Mouse (Mus musculus) lung, embryonic 15.5 days (tissue): Measurements from ENCODE around the gene Aurkb. TPM values are rescaled to one million over a fixed set of nuclear protein-coding genes. Genes with fewer than 3 reads are reported as not detected.

Experiments used
- ATAC-seq: fragments of 200-750 bp; cut with Nextera tagmentation; 2 replicates; pipeline ENCODE4 v1.8.0; 2017; ENCODE audit warnings: moderate number of reproducible peaks, borderline replicate concordance; ENCODE audit not compliant: low FRiP score, low TSS enrichment; ENCODE audit errors: extremely low read depth
- H3K27ac ChIP-seq: fragments of 300-500 bp; sonication (generic); 2 replicates; pipeline ENCODE4 v1.5.1; 2015; ENCODE audit warnings: moderate library complexity, mild to moderate bottlenecking, inconsistent platforms
- H3K27me3 ChIP-seq: fragments of 300-500 bp; sonication (generic); 2 replicates; pipeline ENCODE4 v1.6.1; 2015; ENCODE audit warnings: inconsistent platforms
- H3K36me3 ChIP-seq: fragments of 300-500 bp; sonication (generic); 2 replicates; pipeline ENCODE4 v1.6.1; 2015; ENCODE audit warnings: inconsistent platforms
- H3K4me1 ChIP-seq: fragments of 300-500 bp; sonication (generic); 2 replicates; pipeline ENCODE4 v1.6.1; 2015; ENCODE audit warnings: inconsistent platforms
- H3K4me2 ChIP-seq: fragments of 300-500 bp; sonication (generic); 2 replicates; pipeline ENCODE4 v1.6.1; 2015; ENCODE audit warnings: inconsistent platforms, mild to moderate bottlenecking, moderate library complexity
- H3K4me3 ChIP-seq: fragments of 300-500 bp; sonication (generic); 2 replicates; pipeline ENCODE4 v1.5.1; 2015; ENCODE audit warnings: mild to moderate bottlenecking, inconsistent platforms
- H3K9ac ChIP-seq: fragments of 300-500 bp; sonication (generic); 2 replicates; pipeline ENCODE4 v1.6.1; 2015; ENCODE audit warnings: inconsistent platforms
- H3K9me3 ChIP-seq: fragments of 300-500 bp; sonication (generic); 2 replicates; pipeline ENCODE4 v1.6.1; 2016; ENCODE audit warnings: inconsistent platforms
- WGBS: fragments of 180-500 bp; shearing (Covaris S2); methylation state at CpG from one replicate; pipeline ENCODE4 v1.1.7; 2015; 5-methylcytosine and 5-hydroxymethylcytosine counted together
- polyA plus RNA-seq: library from polyadenylated mRNA; unstranded; fragments of >200 nt; fragmentation: Nextera tagmentation; extraction: Ambion mirVana; gene quantifications from 2 replicates; pipeline ENCODE4 v1.2.1, GENCODE M21; 2015

The Aurkb gene
- polyA plus RNA-seq, 1 experiment from 2014 or later, result 211 TPM

GRCm38 (mm10) chr11:69066163-69066861, 20.9 kb downstream of the Aurkb start:
- Histone ChIP-seq H3K4me2 (peak overlapping the region; percentile 88), H3K4me1 (peaks cover 44% of the 10 kb centered on the region), H3K27ac (no peak overlapping the region), H3K27me3 (no peaks in the 10 kb centered on the region), H3K9me3 (no peaks in the 10 kb centered on the region), H3K9ac (peak overlapping the region; percentile 45), H3K36me3 (no peaks in the 10 kb centered on the region), H3K4me3 (peak overlapping the region; percentile 40)
- 2% methylated on average over 29 of the region's 29 CpGs for WGBS
- no peak for ATAC-seq

GRCm38 (mm10) chr11:69066956-69067355, 21.5 kb downstream of the Aurkb start:
- peaks cover 44% of the 10 kb centered on the region for H3K4me1 ChIP-seq
- no peaks in the 10 kb centered on the region for H3K36me3 ChIP-seq
- no peaks in the 10 kb centered on the region for H3K9me3 ChIP-seq
- H3K4me2 ChIP-seq, result peak overlapping the region; percentile 88
- no peaks in the 10 kb centered on the region for H3K27me3 ChIP-seq
- 6% methylated on average over 8 of the region's 8 CpGs for WGBS
- peak overlapping the region; percentile 40 for H3K4me3 ChIP-seq
- H3K9ac ChIP-seq, result peak overlapping the region; percentile 45; the same call in 1 of the 2 replicates
- peak overlapping the region; percentile 60; the same call in 1 of the 2 replicates for H3K27ac ChIP-seq
- ATAC-seq, result no peak

GRCm38 (mm10) chr11:69067601-69068000, 22.2 kb downstream of the Aurkb start:
- Histone ChIP-seq H3K4me3 (no peak overlapping the region), H3K4me1 (peaks cover 49% of the 10 kb centered on the region), H3K9me3 (no peaks in the 10 kb centered on the region), H3K27me3 (no peaks in the 10 kb centered on the region), H3K9ac (no peak overlapping the region), H3K36me3 (no peaks in the 10 kb centered on the region), H3K27ac (peak overlapping the region; percentile 60), H3K4me2 (no peak overlapping the region; the same call in 1 of the 2 replicates)
- no peak for ATAC-seq
- WGBS, result 27% methylated on average over 6 of the region's 6 CpGs

- H3K4me1 ChIP-seq, result peaks cover 50% of the 10 kb centered on the region
- no peaks in the 10 kb centered on the region for H3K36me3 ChIP-seq
- H3K9ac ChIP-seq, result peak overlapping the region; percentile 78
- H3K4me3 ChIP-seq, result peak overlapping the region; percentile 69
- no peaks in the 10 kb centered on the region for H3K9me3 ChIP-seq
- ATAC-seq, result no peak; the same call in 1 of the 2 replicates
- 2% methylated on average over 13 of the region's 13 CpGs for WGBS
- peak overlapping the region; percentile 93 for H3K27ac ChIP-seq
- H3K27me3 ChIP-seq, result no peaks in the 10 kb centered on the region
- H3K4me2 ChIP-seq, result peak overlapping the region; percentile 84
These were observed 24.6 kb downstream of the Aurkb start for GRCm38 (mm10) chr11:69070093-69070492.

GRCm38 (mm10) chr11:69070590-69071222, 25.3 kb downstream of the Aurkb start, which contains the start of gene Tmem107:
Gene Tmem107 (plus strand): TSS chr11:69070806.
- peaks cover 50% of the 10 kb centered on the region for H3K4me1 ChIP-seq
- H3K9me3 ChIP-seq, result no peaks in the 10 kb centered on the region
- H3K9ac ChIP-seq, result peak within 1 kb of the TSS; percentile 78
- H3K4me3 ChIP-seq, result peak within 1 kb of the TSS; percentile 69
- H3K27me3 ChIP-seq, result no peaks in the 10 kb centered on the region
- no peaks in the 10 kb centered on the region for H3K36me3 ChIP-seq
- peak; percentile 87 for ATAC-seq
- H3K4me2 ChIP-seq, result peak within 1 kb of the TSS; percentile 84
- under 1% methylated on average over 47 of the region's 47 CpGs for WGBS
- peak within 1 kb of the TSS; percentile 93 for H3K27ac ChIP-seq

- H3K27ac ChIP-seq, result peak overlapping the region; percentile 93
- 21% methylated on average over 9 of the region's 9 CpGs for WGBS
- H3K4me2 ChIP-seq, result peak overlapping the region; percentile 84
- no peaks in the 10 kb centered on the region for H3K36me3 ChIP-seq
- no peaks in the 10 kb centered on the region for H3K9me3 ChIP-seq
- H3K9ac ChIP-seq, result peak overlapping the region; percentile 78
- peaks cover 46% of the 10 kb centered on the region for H3K4me1 ChIP-seq
- peak overlapping the region; percentile 69 for H3K4me3 ChIP-seq
- H3K27me3 ChIP-seq, result no peaks in the 10 kb centered on the region
- ATAC-seq, result no peak
These were observed 25.8 kb downstream of the Aurkb start for GRCm38 (mm10) chr11:69071262-69071661.

- no peaks in the 10 kb centered on the region for H3K36me3 ChIP-seq
- ATAC-seq, result no peak
- H3K4me2 ChIP-seq, result peak overlapping the region; percentile 84
- H3K27ac ChIP-seq, result peak overlapping the region; percentile 88
- H3K4me1 ChIP-seq, result peaks cover 38% of the 10 kb centered on the region
- 78% methylated on average over 11 of the region's 11 CpGs for WGBS
- H3K4me3 ChIP-seq, result peak overlapping the region; percentile 32
- no peaks in the 10 kb centered on the region for H3K27me3 ChIP-seq
- no peaks in the 10 kb centered on the region for H3K9me3 ChIP-seq
- H3K9ac ChIP-seq, result peak overlapping the region; percentile 44; the same call in 1 of the 2 replicates
These were observed 26.8 kb downstream of the Aurkb start for GRCm38 (mm10) chr11:69072234-69072633.

- WGBS, result 2% methylated on average over 9 of the region's 9 CpGs
These were observed 27.2 kb downstream of the Aurkb start for GRCm38 (mm10) chr11:69072666-69073064.

GRCm38 (mm10) chr11:69073065-69073888, 27.8 kb downstream of the Aurkb start:
- Histone ChIP-seq H3K27me3 (no peaks in the 10 kb centered on the region), H3K4me1 (peaks cover 32% of the 10 kb centered on the region), H3K36me3 (no peaks in the 10 kb centered on the region), H3K27ac (peak overlapping the region; percentile 88), H3K9me3 (no peaks in the 10 kb centered on the region), H3K9ac (peak overlapping the region; percentile 44), H3K4me2 (peak overlapping the region; percentile 84), H3K4me3 (peak overlapping the region; percentile 32)
- peak; percentile 63 for ATAC-seq
- under 1% methylated on average over 14 of the region's 14 CpGs for WGBS

More at GRCm38 (mm10) chr11:69072666-69073064, 27.2 kb downstream of the Aurkb start:
- peak overlapping the region; percentile 32 for H3K4me3 ChIP-seq
- H3K9ac ChIP-seq, result peak overlapping the region; percentile 44
- ATAC-seq, result no peak
- peaks cover 34% of the 10 kb centered on the region for H3K4me1 ChIP-seq
- H3K27me3 ChIP-seq, result no peaks in the 10 kb centered on the region
- H3K9me3 ChIP-seq, result no peaks in the 10 kb centered on the region
- peak overlapping the region; percentile 84 for H3K4me2 ChIP-seq
- no peaks in the 10 kb centered on the region for H3K36me3 ChIP-seq
- peak overlapping the region; percentile 88 for H3K27ac ChIP-seq

GRCm38 (mm10) chr11:69073951-69074775, 28.7 kb downstream of the Aurkb start:
- 32% methylated on average over 6 of the region's 6 CpGs for WGBS

GRCm38 (mm10) chr11:69074776-69075069, 29.3 kb downstream of the Aurkb start:
- no peak overlapping the region for H3K9ac ChIP-seq
- H3K36me3 ChIP-seq, result no peaks in the 10 kb centered on the region
- peaks cover 32% of the 10 kb centered on the region for H3K4me1 ChIP-seq
- no peaks in the 10 kb centered on the region for H3K27me3 ChIP-seq
- no peak overlapping the region for H3K4me2 ChIP-seq
- H3K27ac ChIP-seq, result no peak overlapping the region
- no peak overlapping the region for H3K4me3 ChIP-seq
- no peak for ATAC-seq
- WGBS, result 52% methylated on average over 2 of the region's 2 CpGs
- H3K9me3 ChIP-seq, result no peaks in the 10 kb centered on the region

More at GRCm38 (mm10) chr11:69073951-69074775, 28.7 kb downstream of the Aurkb start:
- H3K9ac ChIP-seq, result peak overlapping the region; percentile 44; the same call in 1 of the 2 replicates
- no peaks in the 10 kb centered on the region for H3K36me3 ChIP-seq
- no peak for ATAC-seq
- H3K9me3 ChIP-seq, result no peaks in the 10 kb centered on the region
- H3K27me3 ChIP-seq, result no peaks in the 10 kb centered on the region
- H3K4me3 ChIP-seq, result no peak overlapping the region
- H3K4me1 ChIP-seq, result peaks cover 32% of the 10 kb centered on the region
- peak overlapping the region; percentile 84; the same call in 1 of the 2 replicates for H3K4me2 ChIP-seq
- peak overlapping the region; percentile 88 for H3K27ac ChIP-seq
